Mouse (Mus musculus) neural tube, embryonic 12.5 days (tissue): ENCODE data around the gene Slc4a5. TPM values are rescaled to one million over a fixed set of nuclear protein-coding genes. Genes with fewer than 3 reads are reported as not detected.

ENCODE experiments used
- ATAC-seq: fragments of 200-750 bp; cut with Nextera tagmentation; 2 replicates; pipeline ENCODE4 v1.8.0; 2017; ENCODE audit warnings: low read depth, mild to moderate bottlenecking, moderate TSS enrichment, moderate library complexity; ENCODE audit not compliant: low FRiP score
- H3K27ac ChIP-seq: fragments of 300-500 bp; sonication (generic); 2 replicates; pipeline ENCODE4 v1.5.1; 2016
- H3K27me3 ChIP-seq: fragments of 300-500 bp; sonication (generic); replicated peaks from 2 replicates; pipeline ENCODE4 v1.6.1; 2016; ENCODE audit warnings: mild to moderate bottlenecking
- H3K36me3 ChIP-seq: fragments of 300-500 bp; sonication (generic); 2 replicates; pipeline ENCODE4 v1.6.1; 2016; ENCODE audit warnings: mild to moderate bottlenecking
- H3K4me1 ChIP-seq: fragments of 300-500 bp; sonication (generic); 2 replicates; pipeline ENCODE4 v1.6.1; 2016
- H3K4me2 ChIP-seq: fragments of 300-500 bp; sonication (generic); replicated peaks from 2 replicates; pipeline ENCODE4 v1.6.1; 2016; ENCODE audit warnings: mild to moderate bottlenecking
- H3K4me3 ChIP-seq: fragments of 300-500 bp; sonication (generic); 2 replicates; pipeline ENCODE4 v1.5.1; 2016
- H3K9ac ChIP-seq: fragments of 300-500 bp; sonication (generic); 2 replicates; pipeline ENCODE4 v1.6.1; 2016; ENCODE audit warnings: mild to moderate bottlenecking
- H3K9me3 ChIP-seq: fragments of 300-500 bp; sonication (generic); 2 replicates; pipeline ENCODE4 v1.6.1; 2016; ENCODE audit warnings: mild to moderate bottlenecking
- WGBS: fragments of 180-500 bp; shearing (Covaris S2); methylation state at CpG from one replicate; pipeline ENCODE4 v1.1.7; 2016; 5-methylcytosine and 5-hydroxymethylcytosine counted together
- polyA plus RNA-seq: library from polyadenylated mRNA; unstranded; fragments of >200 nt; fragmentation: Nextera tagmentation; extraction: Ambion mirVana; gene quantifications from 2 replicates; pipeline ENCODE4 v1.2.1, GENCODE M21; 2016

Slc4a5 gene
- polyA plus RNA-seq, 1 experiment from 2014 or later, result 0.34 TPM

- H3K9ac ChIP-seq, result peak within 1 kb of the TSS; percentile 92
- WGBS, result 30% methylated on average over 6 of the region's 6 CpGs
- peak within 1 kb of the TSS; percentile 84 for H3K4me2 ChIP-seq
- ATAC-seq, result peak; percentile 65
- no peaks in the 10 kb centered on the region for H3K9me3 ChIP-seq
- peaks cover 10% of the 10 kb centered on the region; the same call in 1 of the 2 replicates for H3K36me3 ChIP-seq
- H3K4me1 ChIP-seq, result peaks cover 13% of the 10 kb centered on the region
- no peaks in the 10 kb centered on the region for H3K27me3 ChIP-seq
- H3K4me3 ChIP-seq, result peak within 1 kb of the TSS; percentile 82
- H3K27ac ChIP-seq, result no peak within 1 kb of the TSS
Measured at GRCm38 (mm10) chr6:83348873-83349272, 129.2 kb downstream of the Slc4a5 start, which contains the start of gene Bola3. Gene Bola3, plus strand, starts transcription at chr6:83349147.

GRCm38 (mm10) chr6:83349274-83349958, 129.8 kb downstream of the Slc4a5 start:
- Histone ChIP-seq H3K9ac (peak overlapping the region; percentile 92), H3K4me2 (peak overlapping the region; percentile 84), H3K27me3 (no peaks in the 10 kb centered on the region), H3K9me3 (no peaks in the 10 kb centered on the region), H3K27ac (no peak overlapping the region), H3K4me1 (peaks cover 13% of the 10 kb centered on the region), H3K4me3 (peak overlapping the region; percentile 82), H3K36me3 (peaks cover 14% of the 10 kb centered on the region; the same call in 1 of the 2 replicates)
- under 1% methylated on average over 51 of the region's 53 CpGs for WGBS
- peak; percentile 96 for ATAC-seq

- Histone ChIP-seq H3K9ac (peak overlapping the region; percentile 92), H3K4me3 (peak overlapping the region; percentile 82), H3K4me2 (peak overlapping the region; percentile 84), H3K27me3 (no peaks in the 10 kb centered on the region), H3K36me3 (peaks cover 22% of the 10 kb centered on the region), H3K27ac (no peak overlapping the region), H3K4me1 (peaks cover 13% of the 10 kb centered on the region), H3K9me3 (no peaks in the 10 kb centered on the region)
- no peak for ATAC-seq
- WGBS, result 85% methylated on average over 7 of the region's 7 CpGs
Measured at GRCm38 (mm10) chr6:83350172-83350571, 130.5 kb downstream of the Slc4a5 start.

- Histone ChIP-seq H3K4me3 (no peak overlapping the region), H3K9ac (no peak overlapping the region), H3K27ac (no peak overlapping the region), H3K27me3 (no peaks in the 10 kb centered on the region), H3K4me1 (peaks cover 13% of the 10 kb centered on the region), H3K4me2 (no peak overlapping the region), H3K36me3 (peaks cover 26% of the 10 kb centered on the region), H3K9me3 (no peaks in the 10 kb centered on the region)
- ATAC-seq, result no peak
- 91% methylated on average over 16 of the region's 16 CpGs for WGBS
Measured at GRCm38 (mm10) chr6:83350851-83351405, 131.3 kb downstream of the Slc4a5 start.

- H3K27ac ChIP-seq, result no peak overlapping the region
Measured at GRCm38 (mm10) chr6:83351490-83352160, 132.0 kb downstream of the Slc4a5 start.

GRCm38 (mm10) chr6:83352666-83353410, 133.2 kb downstream of the Slc4a5 start:
- H3K9me3 ChIP-seq, result no peaks in the 10 kb centered on the region
- no peak overlapping the region for H3K4me3 ChIP-seq
- H3K36me3 ChIP-seq, result peaks cover 26% of the 10 kb centered on the region
- H3K4me1 ChIP-seq, result peaks cover 13% of the 10 kb centered on the region
- no peak for ATAC-seq
- no peak overlapping the region for H3K9ac ChIP-seq
- no peak overlapping the region for H3K4me2 ChIP-seq
- H3K27me3 ChIP-seq, result no peaks in the 10 kb centered on the region
- 93% methylated on average over 24 of the region's 24 CpGs for WGBS
- no peak overlapping the region for H3K27ac ChIP-seq

More at GRCm38 (mm10) chr6:83351490-83352160, 132.0 kb downstream of the Slc4a5 start:
- Histone ChIP-seq H3K27me3 (no peaks in the 10 kb centered on the region), H3K36me3 (peaks cover 26% of the 10 kb centered on the region), H3K9me3 (no peaks in the 10 kb centered on the region), H3K4me1 (peaks cover 13% of the 10 kb centered on the region), H3K4me2 (no peak overlapping the region), H3K4me3 (no peak overlapping the region), H3K9ac (no peak overlapping the region)
- no peak for ATAC-seq
- 88% methylated on average over 7 of the region's 7 CpGs for WGBS

Other genes with a start within 250 kb of the Slc4a5 start
- 5.8 and 6.5 TPM in 2 replicates for gene Dok1, start 186.4 kb upstream of the Slc4a5 start, polyA plus RNA-seq
- 9.1 and 9.4 TPM in 2 replicates for gene Loxl3, start 185.7 kb upstream of the Slc4a5 start, polyA plus RNA-seq
- 158 and 167 TPM in 2 replicates for gene Aup1, start 165.3 kb upstream of the Slc4a5 start, polyA plus RNA-seq
- gene Htra2, start 164.6 kb upstream of the Slc4a5 start, polyA plus RNA-seq, result 68.0 and 70.6 TPM in 2 replicates
- 1.8 and 2.1 TPM in 2 replicates for gene Dqx1, start 162.0 kb upstream of the Slc4a5 start, polyA plus RNA-seq
- 27.0 and 42.3 TPM in 2 replicates for gene Tlx2, start 149.5 kb upstream of the Slc4a5 start, polyA plus RNA-seq
- gene Pcgf1, start 142.0 kb upstream of the Slc4a5 start, polyA plus RNA-seq, result 43.6 and 52.3 TPM in 2 replicates
- 0.57 and 2.8 TPM in 2 replicates for gene Lbx2, start 133.5 kb upstream of the Slc4a5 start, polyA plus RNA-seq
- gene Ccdc142, start 118.2 kb upstream of the Slc4a5 start, polyA plus RNA-seq, result 2.7 and 4.3 TPM in 2 replicates
- 4.8 and 5.1 TPM in 2 replicates for gene Gm42688, start 118.2 kb upstream of the Slc4a5 start, polyA plus RNA-seq
- gene Mrpl53, start 110.8 kb upstream of the Slc4a5 start, polyA plus RNA-seq, result 124 and 128 TPM in 2 replicates
- gene Mogs, start 104.3 kb upstream of the Slc4a5 start, polyA plus RNA-seq, result 39.4 and 39.5 TPM in 2 replicates
- 233 and 254 TPM in 2 replicates for gene Wbp1, start 98.3 kb upstream of the Slc4a5 start, polyA plus RNA-seq
- 17.6 and 18.7 TPM in 2 replicates for gene Ino80b, start 94.4 kb upstream of the Slc4a5 start, polyA plus RNA-seq
- 33.7 and 38.0 TPM in 2 replicates for gene Rtkn, start 84.4 kb upstream of the Slc4a5 start, polyA plus RNA-seq
- 11.5 and 13.5 TPM in 2 replicates for gene Wdr54, start 63.4 kb upstream of the Slc4a5 start, polyA plus RNA-seq
- gene 1700003E16Rik, start 63.4 kb upstream of the Slc4a5 start, polyA plus RNA-seq, result 2.6 TPM in 2 replicates
- gene Dctn1, start 53.9 kb upstream of the Slc4a5 start, polyA plus RNA-seq, result 181 and 196 TPM in 2 replicates
- gene Mthfd2, start 106.1 kb downstream of the Slc4a5 start, polyA plus RNA-seq, result 30.8 and 33.1 TPM in 2 replicates
- gene Mob1a, start 106.2 kb downstream of the Slc4a5 start, polyA plus RNA-seq, result 46.4 and 48.5 TPM in 2 replicates
- 92.1 and 93.5 TPM in 2 replicates for gene Bola3, start 129.3 kb downstream of the Slc4a5 start, polyA plus RNA-seq
- gene Tet3, start 239.3 kb downstream of the Slc4a5 start, polyA plus RNA-seq, result 59.8 and 64.5 TPM in 2 replicates